Mouse (Mus musculus) olfactory bulb, adult 2 months (tissue): ENCODE results near the gene Acbd5. TPM values are rescaled to one million over a fixed set of nuclear protein-coding genes. Genes with fewer than 3 reads are reported as not detected.
"Not testable (repeated sequence)": the region's sequence is repeated elsewhere in the genome, so short reads cannot be mapped to it uniquely, and the experiment has no call there.

Experiments
- H3K27ac ChIP-seq: fragments of 200-500 bp; 2 replicates; pipeline ENCODE4 v1.5.1; 2012; ENCODE audit warnings: low read depth, low read length; ENCODE audit not compliant: insufficient read depth
- H3K4me1 ChIP-seq: fragments of 200-500 bp; 2 replicates; pipeline ENCODE4 v1.6.1; 2012; ENCODE audit warnings: low read length; ENCODE audit not compliant: control insufficient read depth, insufficient read depth
- H3K4me3 ChIP-seq: fragments of 200-500 bp; 2 replicates; pipeline ENCODE4 v1.5.1; 2012; ENCODE audit warnings: mild to moderate bottlenecking, low read depth, low read length, moderate library complexity; ENCODE audit not compliant: insufficient read depth
- CTCF ChIP-seq: fragments of 200-500 bp; IDR thresholded peaks from 2 replicates; pipeline ENCODE4 v1.5.1; 2012; ENCODE audit warnings: low read depth, mild to moderate bottlenecking, low read length, moderate library complexity; ENCODE audit not compliant: insufficient read depth
- POLR2A ChIP-seq: fragments of 200-500 bp; IDR thresholded peaks from 2 replicates; pipeline ENCODE4 v1.6.1; 2012; ENCODE audit warnings: mild to moderate bottlenecking, low read depth, low read length, moderate library complexity; ENCODE audit not compliant: insufficient read depth
- whole genome bisulfite sequencing: fragments of 180-500 bp; shearing (Covaris S2); methylation state at CpG from one replicate; pipeline ENCODE4 v1.1.7; 2018; 5-methylcytosine and 5-hydroxymethylcytosine counted together
- polyA plus RNA-seq: library from polyadenylated mRNA; stranded (reverse); fragments of >200 nt; gene quantifications from 2 replicates; pipeline ENCODE4 v1.2.4, GENCODE M21; 2012; ENCODE audit warnings: low replicate concordance; ENCODE audit not compliant: missing spikeins, insufficient read depth, insufficient read length

Acbd5 gene
- polyA plus RNA-seq, 1 experiment, result not detected

DNA sequence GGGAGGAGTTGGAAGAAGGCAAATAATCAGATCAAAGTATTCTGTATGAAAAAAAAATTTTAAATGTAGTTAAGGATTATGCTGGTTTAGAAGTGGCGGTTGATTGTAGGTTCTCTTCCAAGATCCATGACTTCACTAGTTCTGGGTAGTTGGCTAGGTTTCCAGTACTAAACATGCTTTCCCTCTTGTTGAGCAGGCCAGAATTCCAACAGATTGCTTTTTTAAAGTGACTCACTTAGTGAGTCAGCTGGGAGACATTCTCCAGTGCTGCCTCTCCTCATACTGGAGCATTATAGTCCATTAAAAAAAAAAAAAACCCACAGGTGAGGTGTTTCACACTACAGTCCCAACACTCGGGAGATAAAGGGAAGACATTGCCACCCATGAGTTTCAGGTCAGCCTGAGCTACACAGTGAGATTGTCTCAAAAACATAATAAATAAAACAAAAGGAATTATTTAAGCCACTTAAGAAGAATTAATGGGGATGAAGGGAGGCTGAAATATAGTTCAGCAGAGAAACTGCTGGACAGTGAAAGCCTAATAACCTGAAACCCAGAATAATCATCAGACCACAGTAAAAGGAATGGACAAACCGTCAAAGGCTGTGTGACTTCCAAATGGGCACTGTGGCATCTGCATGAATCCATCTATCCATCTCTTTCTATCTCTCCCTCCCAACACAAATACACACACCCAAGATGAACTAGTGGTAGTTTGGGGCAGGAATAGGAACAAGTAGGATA, 33.1 kb upstream of the Acbd5 start:
- no peak overlapping the region for H3K27ac ChIP-seq
- no peak for TF ChIP-seq CTCF
- TF ChIP-seq POLR2A, result no peak
- H3K4me3 ChIP-seq, result no peak overlapping the region
- peaks cover 2% of the 10 kb centered on the region; the same call in 1 of the 2 replicates for H3K4me1 ChIP-seq
- 63% methylated on average over 3 of the region's 3 CpGs for WGBS

GRCm38 (mm10) chr2:23035467-23035866, 32.5 kb upstream of the Acbd5 start:
- 88% methylated on average over 1 of the region's 1 CpGs for WGBS
- H3K27ac ChIP-seq, result no peak overlapping the region
- peaks cover 2% of the 10 kb centered on the region; the same call in 1 of the 2 replicates for H3K4me1 ChIP-seq
- H3K4me3 ChIP-seq, result no peak overlapping the region
- TF ChIP-seq CTCF (no peak), POLR2A (no peak)

GRCm38 (mm10) chr2:23039082-23040000, 28.6 kb upstream of the Acbd5 start:
- H3K27ac ChIP-seq, result peak overlapping the region; percentile 97
- H3K4me1 ChIP-seq, result peaks cover 2% of the 10 kb centered on the region; the same call in 1 of the 2 replicates
- WGBS, result under 1% methylated on average over 59 of the region's 59 CpGs
- peak overlapping the region; percentile 73 for H3K4me3 ChIP-seq
- TF ChIP-seq CTCF (no peak), POLR2A (no peak)

- no peak for TF ChIP-seq CTCF
- peak; percentile 92 for TF ChIP-seq POLR2A
- H3K4me1 ChIP-seq, result peaks cover 2% of the 10 kb centered on the region; the same call in 1 of the 2 replicates
- peak within 1 kb of the TSS; percentile 97 for H3K27ac ChIP-seq
- peak within 1 kb of the TSS; percentile 73 for H3K4me3 ChIP-seq
- whole genome bisulfite sequencing, result 2% methylated on average over 24 of the region's 24 CpGs
Measured at GRCm38 (mm10) chr2:23040001-23040646, 27.8 kb upstream of the Acbd5 start, which contains the start of gene Abi1. Abi1 (minus strand) TSS chr2:23040241.

DNA sequence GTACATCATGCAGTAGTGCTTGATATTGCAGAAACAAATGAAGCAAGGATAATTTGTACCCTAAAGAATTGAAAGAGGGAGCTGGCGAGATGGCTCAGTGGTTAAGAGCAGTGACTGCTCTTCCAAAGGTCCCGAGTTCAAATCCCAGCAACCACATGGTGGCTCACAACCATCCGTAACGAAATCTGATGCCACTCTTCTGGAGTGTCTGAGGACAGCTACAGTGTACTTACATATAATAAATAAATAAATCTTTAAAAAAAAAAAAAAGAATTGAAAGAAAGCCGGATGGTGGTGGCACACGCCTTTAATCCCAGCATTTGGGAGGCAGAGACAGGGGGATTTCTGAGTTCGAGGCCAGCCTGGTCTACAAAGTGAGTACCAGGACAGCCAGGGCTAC, 27.3 kb upstream of the Acbd5 start:
- not testable (repeated sequence) for H3K27ac ChIP-seq, H3K4me1 ChIP-seq
- WGBS, result 84% methylated on average over 7 of the region's 7 CpGs

GRCm38 (mm10) chr2:23041457-23041856, 26.5 kb upstream of the Acbd5 start:
- Histone ChIP-seq H3K4me1 (peaks cover 2% of the 10 kb centered on the region; the same call in 1 of the 2 replicates), H3K27ac (no peak overlapping the region), H3K4me3 (no peak overlapping the region)
- WGBS, result 75% methylated on average over 4 of the region's 4 CpGs
- no peak for TF ChIP-seq CTCF
- no peak for TF ChIP-seq POLR2A

More for the DNA sequence above, 27.3 kb upstream of the Acbd5 start:
- not testable (repeated sequence) for H3K4me3 ChIP-seq

DNA sequence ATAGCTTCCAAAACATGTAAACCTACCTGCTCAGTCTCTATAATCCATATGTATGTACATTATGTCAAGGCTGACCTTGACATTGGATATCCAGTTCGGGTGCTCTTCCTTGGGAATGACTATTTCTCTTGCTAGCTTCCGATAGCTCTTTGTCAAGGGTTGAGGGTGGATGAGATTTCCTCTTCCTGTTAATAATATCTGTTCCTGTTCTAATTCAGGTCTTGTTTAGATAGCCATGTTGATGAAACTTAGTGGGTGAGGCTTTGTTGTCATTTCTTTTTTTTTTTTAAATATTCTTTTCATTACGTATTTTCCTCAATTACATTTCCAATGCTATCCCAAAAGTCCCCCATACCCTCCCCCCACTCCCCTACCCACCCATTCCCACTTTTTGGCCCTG, 25.8 kb upstream of the Acbd5 start:
- Histone ChIP-seq H3K27ac (no peak overlapping the region), H3K4me3 (no peak overlapping the region), H3K4me1 (peaks cover 2% of the 10 kb centered on the region; the same call in 1 of the 2 replicates)
- WGBS, result 94% methylated on average over 3 of the region's 3 CpGs
- TF ChIP-seq CTCF, result no peak
- TF ChIP-seq POLR2A, result no peak

GRCm38 (mm10) chr2:23045703-23046102, 22.3 kb upstream of the Acbd5 start:
- H3K4me3 ChIP-seq, result no peak overlapping the region
- no peaks in the 10 kb centered on the region for H3K4me1 ChIP-seq
- no peak for TF ChIP-seq POLR2A
- 40% methylated on average over 1 of the region's 1 CpGs for WGBS
- no peak overlapping the region for H3K27ac ChIP-seq

DNA sequence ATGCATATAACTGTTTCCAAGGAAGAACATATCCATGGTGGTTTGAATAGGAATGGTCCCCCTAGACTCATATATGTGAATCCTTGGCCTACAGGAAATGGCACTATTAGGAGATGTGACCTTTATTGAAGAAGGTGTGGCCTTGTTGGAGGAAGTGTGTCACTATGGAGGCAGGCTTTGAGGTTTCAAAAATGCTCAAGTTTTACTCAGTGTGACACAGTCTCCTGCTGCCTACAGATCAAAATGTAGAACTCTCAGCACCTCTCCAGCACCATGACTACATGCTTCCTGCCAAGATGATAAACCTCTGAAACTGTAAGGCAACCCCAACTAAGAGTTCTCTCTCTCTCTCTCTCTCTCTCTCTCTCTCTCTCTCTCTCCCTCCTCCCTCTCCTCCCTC, 20.0 kb upstream of the Acbd5 start:
- Histone ChIP-seq H3K4me3 (no peak overlapping the region), H3K27ac (no peak overlapping the region), H3K4me1 (no peaks in the 10 kb centered on the region)
- TF ChIP-seq CTCF, result no peak
- no peak for TF ChIP-seq POLR2A
